Mouse (Mus musculus): ENCODE results near the gene Bola3. TPM values are rescaled to one million over a fixed set of nuclear protein-coding genes. Genes with fewer than 3 reads are reported as not detected.
A peak's percentile ranks its signal among the peaks of the same experiment; 100 is the strongest.

The Bola3 gene
- total RNA-seq, 2 experiments from 2014 or later, result 243 to 293 TPM

DNA sequence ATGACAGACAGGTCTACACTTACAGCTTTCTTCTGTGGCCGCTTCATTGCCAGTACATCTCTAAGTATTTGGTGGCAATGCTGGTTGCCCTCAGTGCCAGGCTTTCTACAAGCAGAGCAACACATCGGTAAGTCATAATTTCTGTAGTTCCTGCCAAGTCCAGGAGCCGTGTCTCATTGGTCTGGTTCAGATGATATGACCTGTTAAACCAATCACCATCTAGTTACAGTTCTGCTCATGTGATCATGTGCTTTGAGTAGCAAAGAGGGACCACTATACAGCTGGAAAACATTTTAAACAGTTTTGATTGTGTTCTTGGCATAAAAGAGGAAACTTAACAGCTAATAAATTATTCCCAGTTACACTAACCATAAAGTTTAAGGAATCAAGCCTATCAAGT is 1.0 kb upstream of the Bola3 start:
- no peak for DNase-seq

DNA sequence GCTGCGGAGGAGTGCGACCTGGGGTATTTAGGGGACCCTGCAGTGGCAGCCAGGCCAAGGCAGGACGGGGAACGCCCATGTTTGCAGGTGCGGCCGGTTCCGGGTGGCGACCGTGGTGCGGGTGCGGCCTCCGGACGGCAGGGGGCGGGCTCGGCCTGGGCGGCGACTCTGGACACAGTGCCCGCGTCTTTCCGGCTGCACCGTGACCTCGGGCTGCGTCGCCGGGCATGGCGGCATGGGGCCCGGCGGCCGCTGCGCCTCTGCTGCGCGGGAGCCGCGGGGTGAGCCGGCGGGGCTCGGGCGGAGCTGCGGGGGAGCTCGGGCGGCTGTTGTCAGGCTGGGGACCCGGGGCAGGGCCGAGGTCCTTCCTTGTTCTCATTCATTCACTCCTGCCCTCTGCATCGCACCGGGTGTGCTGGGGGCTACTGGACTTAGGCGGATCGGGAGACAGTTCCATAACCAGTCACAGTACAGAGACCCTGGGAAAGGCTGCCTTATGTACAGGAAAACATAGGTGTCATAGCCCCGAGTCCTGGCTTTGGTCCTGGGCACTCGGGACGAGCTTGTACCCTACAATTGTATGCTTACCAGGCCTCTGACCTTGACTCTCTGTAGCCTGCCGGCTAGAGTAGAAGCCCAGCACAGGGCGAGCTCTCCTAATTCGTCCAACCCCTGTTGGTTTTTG is 469 bp downstream of the Bola3 start:
- peak; percentile 97 for DNase-seq

DNA sequence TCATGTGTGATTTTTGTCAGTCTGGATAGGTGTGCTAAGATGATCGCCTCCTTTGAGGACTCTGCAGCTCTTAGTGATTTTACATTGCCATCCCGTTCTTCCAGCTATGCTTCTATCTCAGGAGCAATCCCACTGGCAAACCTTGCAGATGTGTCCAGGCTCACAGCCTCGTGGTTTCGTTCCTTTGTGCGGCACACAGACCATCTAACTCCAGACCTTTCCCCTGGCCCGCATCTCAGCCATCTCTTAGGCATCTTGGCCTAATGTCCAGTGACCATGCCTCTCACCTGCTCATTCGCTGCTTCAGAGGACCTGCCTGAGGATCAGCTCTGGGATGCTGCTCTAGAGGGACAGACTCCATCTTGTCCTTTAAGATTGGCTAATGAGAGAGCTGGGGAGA is 1.2 kb downstream of the Bola3 start:
- no peak for DNase-seq

DNA sequence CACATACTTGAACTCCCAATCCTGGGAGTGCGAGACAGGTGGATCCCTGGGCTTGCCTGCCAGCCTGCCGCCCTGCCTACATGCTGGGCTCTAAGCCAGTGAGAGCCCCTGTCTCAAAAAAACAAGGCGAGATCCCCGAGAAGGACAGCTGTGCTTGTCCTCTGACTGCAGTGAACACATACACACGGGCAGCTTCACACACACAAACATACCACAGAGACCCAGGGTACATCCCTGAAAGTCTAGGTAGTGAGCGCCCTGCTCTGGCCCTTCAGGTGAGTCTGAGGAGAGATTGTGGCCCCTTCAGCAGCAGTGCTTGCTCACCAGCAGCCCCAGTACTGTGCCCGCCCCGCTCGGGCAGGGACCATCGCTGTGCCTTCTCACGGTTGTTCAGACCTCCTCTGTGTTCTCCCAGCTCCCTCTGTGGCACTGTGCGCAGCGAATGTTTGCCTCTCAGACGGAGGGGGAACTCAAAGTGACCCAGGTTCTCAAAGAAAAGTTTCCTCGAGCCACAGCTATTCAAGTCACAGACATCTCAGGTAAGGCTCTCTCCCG is 2.0 kb downstream of the Bola3 start:
- DNase-seq, result no peak

DNA sequence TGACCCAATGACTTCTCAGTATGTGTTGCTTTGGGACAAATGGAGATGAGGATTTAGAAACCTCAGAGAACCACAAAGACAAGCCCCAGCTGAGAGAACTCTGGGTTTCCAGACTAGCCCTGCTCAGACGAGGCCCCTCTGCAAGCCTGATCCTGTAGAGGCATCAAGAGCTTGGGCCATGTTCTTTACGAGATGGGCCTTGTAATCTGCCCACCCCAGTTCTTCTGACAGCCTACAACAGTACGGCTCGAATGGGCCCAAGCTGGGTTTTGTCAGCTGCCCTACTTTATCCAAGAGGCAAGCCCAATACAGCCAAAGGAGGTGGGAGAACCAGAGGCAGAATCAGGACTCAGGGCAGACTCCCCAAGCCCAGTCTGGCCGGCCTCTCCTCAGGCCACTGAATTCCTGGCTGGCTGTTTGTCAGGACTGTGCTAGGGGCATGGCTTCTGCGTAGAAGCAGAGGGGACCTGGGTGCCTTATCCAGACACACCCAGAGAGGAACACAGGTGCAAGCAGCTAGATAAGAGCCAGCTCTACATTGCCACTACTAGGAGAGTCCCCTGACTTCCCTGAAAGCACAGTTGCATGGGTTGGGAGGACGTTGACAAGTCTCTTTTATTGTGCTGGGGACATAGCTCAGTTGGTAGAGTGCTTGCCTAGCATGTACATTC is 2.7 kb downstream of the Bola3 start:
- DNase-seq, result no peak

DNA sequence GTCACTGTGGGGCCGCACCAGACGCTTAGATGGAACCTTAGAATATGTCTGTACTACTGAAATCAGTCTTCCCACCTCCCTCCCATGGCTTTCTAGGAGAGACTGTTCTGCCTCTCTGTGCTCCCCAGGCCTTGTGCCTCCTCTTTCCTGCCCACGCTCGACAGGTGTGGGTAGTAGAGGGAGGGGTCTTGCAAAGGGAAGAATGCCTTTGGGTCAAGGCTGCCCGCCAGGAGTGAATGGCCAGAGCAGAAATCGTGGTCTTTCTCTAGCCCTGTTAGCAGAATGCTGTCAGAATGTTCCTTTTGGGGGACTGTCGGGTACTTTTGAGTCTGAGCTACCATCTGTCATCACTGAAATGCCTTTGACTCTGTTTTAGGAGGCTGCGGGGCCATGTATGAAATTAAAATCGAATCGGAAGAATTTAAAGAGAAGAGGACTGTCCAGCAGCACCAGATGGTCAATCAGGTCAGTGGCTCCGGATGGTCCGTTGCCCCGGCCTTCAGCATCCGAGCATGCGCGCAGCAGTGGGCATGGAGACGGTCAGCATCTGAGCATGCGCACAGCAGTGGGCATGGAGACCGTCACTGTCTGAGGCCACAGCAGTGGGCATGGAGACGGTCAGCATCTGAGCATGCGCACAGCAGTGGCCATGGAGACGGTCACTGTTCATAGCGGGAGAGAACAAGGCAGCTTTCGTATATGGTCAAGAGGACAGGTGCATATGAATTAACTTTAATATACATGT is 3.9 kb downstream of the Bola3 start:
- DNase-seq, result no peak

DNA sequence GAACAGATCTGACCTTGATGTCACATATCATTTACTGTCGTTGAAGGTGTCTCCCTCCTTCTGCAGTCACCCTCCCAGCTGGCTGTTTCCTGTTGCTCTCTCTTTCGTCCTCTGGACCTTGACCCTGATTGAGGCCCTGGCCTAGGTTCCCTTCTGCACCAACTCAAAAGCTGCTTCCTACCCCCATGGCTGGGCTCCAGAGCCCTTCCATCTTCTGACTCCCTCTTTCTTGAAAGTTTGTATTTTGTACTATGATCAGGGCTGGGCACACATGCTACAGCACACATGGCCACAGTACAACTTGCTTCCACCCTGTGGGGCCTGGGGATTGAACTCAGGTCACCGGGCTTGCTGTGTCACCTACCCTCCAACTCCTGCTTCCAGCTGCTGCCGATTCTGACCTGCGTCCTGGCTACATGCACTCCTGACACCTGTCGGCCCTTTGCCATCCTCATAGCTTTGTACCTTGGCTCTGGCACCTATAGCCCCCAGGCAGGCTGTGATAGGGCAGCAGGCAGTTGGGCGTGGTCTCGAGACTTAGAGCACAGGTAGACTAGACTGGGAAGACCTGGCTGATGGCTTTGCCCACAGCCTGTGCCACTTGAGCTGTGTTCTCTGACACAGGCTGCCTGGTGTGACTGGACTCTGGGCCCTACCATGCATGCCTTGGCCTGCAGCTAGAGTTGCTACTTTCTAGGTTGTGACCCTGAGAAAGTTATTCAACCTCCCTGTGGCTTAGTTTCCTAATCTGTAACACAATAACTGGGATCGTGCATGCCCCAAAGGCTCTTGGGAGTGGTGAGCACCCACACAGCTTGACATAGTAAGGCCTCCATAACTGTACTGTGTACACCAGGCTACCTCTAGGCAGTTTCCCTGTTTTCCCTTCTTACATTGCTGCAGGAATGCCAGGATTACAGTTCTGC is 6.2 kb downstream of the Bola3 start:
- no peak for DNase-seq

DNA sequence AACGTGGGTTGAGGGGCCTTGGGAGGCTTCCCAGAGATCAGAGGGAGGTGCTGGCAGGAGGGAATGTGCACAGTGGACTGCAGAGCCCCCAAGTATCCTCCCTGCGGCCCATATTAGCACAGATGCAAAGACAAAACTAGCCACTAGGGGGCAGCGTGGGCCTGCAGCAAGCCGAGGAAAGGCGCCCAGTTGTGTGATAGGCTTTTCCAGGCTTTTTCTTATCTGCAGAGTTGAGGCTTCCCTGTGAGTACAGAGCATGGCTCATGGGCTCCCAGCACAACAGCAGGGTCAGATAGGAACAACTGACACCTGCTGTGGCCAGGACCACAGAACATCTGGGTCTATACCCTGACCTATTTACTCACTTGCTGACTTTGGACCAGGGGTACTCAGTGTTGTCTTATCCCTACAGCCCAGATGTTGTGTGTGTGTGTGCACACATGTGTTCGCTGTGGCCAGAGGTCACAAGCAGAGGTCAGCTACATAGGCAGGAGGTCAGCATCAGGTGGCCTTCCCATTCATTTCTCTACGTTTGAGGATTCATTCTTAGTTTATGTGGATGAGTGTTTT is 7.7 kb downstream of the Bola3 start:
- DNase-seq, result peak; percentile 93

DNA sequence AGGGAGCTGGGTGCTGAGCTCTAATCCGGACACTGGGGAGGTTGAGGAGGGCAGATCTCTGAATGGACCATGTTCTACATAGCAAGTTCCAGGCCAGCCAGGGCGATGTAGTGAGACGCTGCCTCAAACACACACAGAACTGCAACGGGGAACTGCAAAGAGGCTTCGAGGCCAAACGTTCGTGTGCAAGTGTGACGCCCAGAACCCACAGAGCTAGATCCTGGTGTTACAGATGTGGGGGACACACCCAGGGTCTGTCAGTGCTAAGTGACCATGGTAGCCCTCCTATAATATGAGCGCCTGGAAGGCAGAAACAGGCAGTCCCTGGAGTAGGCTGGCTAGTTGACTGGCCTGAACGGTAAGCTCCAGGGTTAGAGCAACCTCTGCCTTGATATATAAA is 8.5 kb downstream of the Bola3 start:
- no peak for DNase-seq

DNA sequence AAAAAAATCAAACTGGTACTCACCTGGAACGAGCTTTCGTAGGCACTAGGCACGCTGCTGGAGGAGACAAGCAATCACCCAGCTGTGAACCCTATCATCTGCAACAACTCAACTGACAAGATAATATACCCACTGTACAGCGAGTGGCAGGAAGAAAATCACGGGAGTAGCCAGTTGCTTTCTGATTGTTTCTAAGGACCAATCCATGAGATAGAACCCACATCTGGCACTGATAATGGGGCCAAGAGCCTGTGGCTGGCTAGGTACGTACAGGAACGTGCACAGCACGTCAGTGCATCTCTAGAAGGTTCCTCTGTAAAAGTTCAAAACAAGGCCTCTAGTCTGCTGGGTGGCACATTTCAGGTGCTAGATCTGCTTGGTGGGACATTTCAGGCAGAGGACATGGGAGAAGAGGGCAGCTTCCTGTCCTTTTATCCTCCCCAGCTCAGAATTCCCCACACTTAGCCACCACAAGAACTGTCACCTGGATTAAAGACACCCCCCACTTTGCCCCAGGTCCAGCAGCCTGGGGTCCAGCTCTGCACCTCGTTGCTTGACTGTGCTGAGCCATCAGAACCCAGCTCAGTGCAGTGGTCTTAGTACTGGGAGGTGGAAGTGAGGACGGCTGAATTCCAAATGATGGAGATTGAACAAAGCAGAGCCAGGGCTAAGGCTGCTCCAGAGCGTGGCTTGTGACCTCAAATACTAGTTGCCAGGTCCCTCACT is 12.7 kb downstream of the Bola3 start:
- DNase-seq, result no peak

DNA sequence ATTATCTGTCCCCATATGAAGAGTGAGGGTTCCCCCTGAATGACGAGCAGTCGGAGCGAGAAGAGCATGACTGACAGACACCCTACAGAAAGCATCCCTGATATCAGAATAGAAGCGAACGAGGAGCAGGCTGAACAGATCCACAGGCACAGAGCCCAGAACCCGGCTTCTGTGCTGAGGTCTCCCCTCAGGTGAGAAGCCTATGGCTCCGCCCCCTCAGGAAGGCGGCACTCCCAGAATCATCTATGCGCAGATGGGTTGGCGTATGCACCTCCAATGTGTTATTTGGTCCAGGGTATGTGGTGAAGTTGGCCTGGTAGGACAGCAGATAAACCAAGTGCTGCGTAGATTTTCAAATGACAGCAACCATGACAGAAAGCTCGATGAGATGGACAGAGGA is 14.1 kb downstream of the Bola3 start:
- no peak for DNase-seq

DNA sequence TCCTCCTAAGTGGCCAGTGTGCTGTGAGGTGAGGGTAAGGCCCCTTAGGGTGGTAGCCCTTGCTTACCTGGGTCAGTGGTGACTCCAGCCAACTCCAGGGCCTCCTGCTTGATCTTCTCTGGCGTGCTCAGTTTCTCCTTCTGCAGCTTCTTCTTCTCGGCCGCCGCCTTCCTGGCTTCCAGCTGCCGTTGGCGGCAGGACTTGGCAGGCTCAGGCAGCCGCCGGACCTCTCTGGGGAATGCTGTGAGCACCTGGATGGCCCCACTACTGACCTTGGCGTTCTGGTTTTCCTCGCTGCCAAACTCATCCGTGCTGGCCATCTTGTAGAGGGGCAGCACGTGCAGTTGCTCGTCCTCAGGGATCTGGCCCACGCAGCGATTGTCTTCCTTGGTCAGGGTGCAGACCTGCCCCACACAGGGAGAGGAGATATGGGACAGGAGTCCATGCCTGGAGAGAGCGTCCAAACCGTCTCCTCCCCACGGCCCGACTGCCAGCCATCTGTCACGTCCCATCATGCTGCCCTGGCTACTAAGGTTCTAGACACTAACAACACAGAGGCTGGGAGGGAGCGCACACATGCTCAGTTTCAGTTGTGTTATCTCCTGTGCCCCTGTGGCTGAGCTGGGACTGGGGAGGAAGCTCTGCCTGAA is 21.5 kb downstream of the Bola3 start:
- peak; percentile 43 for DNase-seq

DNA sequence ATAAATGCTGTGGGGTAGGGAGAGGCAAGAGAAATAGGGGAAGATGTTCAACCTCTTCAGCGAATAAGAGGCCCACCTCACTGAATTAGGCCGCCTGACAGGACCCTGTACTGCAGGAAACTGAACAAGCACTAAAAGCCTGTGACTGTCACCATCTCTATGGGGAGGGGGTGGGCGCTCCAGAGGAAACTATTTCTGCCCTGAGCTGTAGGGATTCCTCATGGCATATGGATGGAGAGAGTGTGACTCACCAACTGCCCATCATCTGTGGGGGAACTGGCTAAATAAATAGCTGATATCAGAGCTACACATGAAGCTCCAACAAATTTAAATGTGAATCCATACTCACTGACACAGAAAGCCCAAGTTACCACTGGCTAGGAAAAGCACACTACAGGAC is 22.4 kb downstream of the Bola3 start:
- DNase-seq, result no peak

DNA sequence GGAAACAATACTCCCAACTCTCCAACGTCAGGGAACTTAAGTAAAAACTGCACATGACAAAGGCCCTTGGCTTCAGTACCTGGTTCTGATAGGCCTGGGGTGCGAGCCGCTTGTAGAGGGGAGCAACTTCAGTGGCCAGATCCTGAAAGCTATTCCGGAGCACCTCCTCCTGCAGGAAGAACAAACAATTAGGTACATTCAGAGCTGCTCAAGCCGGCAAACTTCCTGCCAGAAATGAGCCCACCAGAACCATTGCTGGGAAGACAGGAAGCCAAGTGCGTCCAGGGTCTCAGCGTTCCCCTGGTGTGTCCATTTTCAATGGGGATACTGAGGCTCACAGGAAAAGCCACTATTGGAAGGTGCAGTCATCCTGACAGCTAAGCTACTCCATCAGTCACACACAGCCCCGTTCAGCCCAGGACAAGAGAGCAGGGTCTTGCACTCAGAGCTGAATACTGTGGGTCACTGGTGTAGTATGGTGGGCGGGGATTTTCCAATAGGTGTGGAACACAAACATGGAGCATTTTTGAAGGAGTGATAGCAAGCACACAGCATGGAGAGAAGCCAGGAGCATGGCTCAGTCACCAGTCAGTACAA is 24.9 kb downstream of the Bola3 start:
- DNase-seq, result no peak

DNA sequence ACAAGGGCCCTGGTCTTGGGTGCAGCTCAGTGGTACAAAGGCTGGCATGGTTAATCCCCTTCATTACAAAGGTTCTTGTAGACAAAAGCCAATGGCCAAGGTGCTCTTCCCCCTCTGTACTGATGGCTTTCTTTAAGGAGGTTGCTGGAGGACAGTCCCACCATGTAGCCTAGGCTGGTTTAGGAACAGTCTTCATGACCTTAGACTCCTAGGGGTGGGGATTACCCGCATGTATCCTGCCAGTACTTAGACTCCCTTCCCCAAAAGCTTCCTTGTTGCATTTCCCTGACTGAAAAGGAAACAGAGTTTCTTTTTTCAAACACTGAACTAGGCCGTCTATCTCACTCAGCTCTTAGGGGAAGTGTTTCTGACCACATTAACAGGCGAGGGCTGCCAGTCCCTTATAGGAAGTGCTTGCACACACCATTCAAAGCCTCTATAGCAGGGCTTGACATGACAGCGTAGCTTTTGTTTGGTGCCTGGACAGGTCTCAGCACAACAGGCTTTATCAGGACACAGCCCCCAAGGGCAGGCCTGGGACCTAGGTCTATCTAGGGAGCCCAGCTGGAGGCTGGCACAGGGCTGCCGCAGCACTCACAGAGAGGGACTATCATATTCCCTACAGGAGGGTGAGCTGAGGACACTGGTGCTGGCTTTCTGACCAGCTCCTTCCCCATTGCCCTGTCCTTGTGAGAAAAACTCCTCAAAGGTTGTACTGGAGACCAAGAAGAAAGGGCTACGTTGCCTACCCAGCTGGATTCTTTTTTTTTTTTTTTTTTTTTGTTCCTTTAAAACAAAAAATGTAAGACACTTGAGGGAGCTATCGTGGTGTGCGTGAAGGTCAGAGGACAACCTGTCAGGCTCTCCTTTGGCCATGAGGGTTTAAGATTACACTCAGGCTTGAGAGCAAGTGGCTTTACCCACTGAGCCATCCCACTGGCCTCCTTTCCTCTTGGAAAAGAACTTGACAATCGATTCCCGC is 32.9 kb downstream of the Bola3 start:
- peak; percentile 61 for DNase-seq

DNA sequence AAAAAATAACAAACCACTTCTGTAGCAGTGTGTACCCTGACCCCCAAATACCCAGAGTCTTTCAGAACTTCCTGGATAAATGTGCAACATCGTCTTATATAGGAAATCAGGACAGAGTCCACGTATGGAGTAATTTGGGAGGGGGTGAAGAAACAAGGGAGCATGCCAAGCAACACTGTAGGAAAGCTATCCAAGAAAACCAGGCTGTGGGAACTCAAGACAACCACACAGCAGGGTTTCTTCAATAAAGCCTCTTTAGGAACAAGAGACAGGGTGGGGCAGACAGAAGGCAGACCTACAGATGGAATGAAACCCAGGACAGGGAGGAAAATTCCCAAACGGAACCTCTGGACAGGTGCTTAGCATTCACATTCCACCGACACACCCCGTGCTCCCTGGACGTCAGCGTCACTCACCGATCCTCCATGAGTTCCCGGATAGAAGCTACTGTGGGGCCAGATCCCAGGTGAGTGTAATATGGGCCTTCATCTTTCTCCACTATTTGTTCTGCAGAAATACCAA is 36.7 kb downstream of the Bola3 start:
- DNase-seq, result no peak

DNA sequence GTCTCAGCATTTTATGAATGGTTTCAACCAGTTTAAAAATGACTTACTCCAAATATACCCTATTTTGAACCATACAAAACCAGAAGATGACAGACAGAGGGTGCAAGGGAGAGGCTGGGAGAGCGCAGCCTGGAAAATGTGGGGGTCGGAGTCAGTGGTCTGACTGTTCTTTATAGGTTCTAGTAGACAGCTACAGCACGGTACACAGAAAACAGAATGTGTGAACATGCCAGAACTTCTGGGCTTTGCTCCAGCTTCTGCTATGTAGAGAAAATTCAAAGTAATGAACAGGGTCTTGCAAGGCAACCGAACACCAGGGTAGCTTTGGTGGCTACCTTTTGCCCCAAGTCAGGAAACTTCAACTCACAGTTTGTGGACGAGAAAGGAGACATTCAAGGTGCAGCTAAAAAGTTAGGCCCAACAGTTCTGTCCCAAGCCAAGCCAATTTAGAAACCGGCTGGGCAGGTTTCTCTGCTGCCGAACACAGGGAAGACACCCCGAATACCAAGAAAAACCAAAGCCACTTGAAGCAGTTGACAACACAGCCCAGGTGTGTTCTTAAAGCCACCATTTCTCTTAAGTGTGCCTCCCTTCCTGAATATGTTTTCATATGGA is 43.3 kb downstream of the Bola3 start:
- peak; percentile 29 for DNase-seq

DNA sequence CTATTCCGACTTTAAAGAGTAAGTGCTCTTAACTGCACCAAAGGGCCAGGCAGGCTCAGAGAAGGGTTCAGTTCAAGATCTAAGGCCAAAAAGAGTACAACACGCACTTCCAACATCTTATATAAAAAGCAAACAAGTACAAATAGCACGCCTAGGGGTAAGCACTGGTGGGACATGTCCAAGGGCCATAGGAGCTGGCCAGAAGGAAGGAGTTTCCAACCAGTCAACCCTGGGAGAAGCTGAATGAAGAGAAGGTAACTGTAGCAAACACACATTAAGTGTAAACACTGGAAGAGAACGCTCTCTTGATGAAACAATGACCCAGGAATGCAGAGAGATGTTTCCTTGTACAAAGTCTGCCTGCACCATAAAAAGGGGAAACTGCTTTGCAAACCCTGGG is 45.2 kb downstream of the Bola3 start:
- no peak for DNase-seq

Measured in adrenal gland, postnatal 10 days (tissue).